Mouse (Mus musculus) CH12.LX (cell line): ENCODE results near the gene Smim13. TPM values are rescaled to one million over a fixed set of nuclear protein-coding genes. Genes with fewer than 3 reads are reported as not detected.

Source experiments
- DNase-seq: peaks from one replicate; pipeline ENCODE4 v3.0.0-alpha.2; 2013; ENCODE audit errors: extremely low read depth
- H3K27ac ChIP-seq: 2 replicates; pipeline ENCODE4 v1.5.1; 2012; ENCODE audit warnings: low read depth, mild to moderate bottlenecking, control low read depth, moderate library complexity; ENCODE audit not compliant: insufficient read depth
- H3K27me3 ChIP-seq: replicated peaks from 2 replicates; pipeline ENCODE3; 2012; ENCODE audit warnings: inconsistent platforms
- H3K36me3 ChIP-seq, 2 experiments: replicated peaks in 1 of 2; 2 replicates each; pipeline versions ENCODE3 to v1.6.1; 2012; ENCODE audit warnings: inconsistent platforms in 1 of 2, low read length in 1 of 2, mild to moderate bottlenecking in 1 of 2, mixed read lengths in 1 of 2, moderate library complexity in 1 of 2; ENCODE audit not compliant: control insufficient read depth in 1 of 2, insufficient read depth in 1 of 2
- H3K4me1 ChIP-seq, 2 experiments: 2 replicates each; pipeline ENCODE4 v1.6.1; 2012; ENCODE audit warnings: inconsistent platforms in 1 of 2, moderate library complexity in 1 of 2; ENCODE audit not compliant: insufficient read depth in 2 of 2, control insufficient read depth in 1 of 2
- H3K4me2 ChIP-seq: 2 replicates; pipeline ENCODE4 v1.6.1; 2012; ENCODE audit warnings: low read depth, mild to moderate bottlenecking, control low read depth; ENCODE audit not compliant: poor library complexity, insufficient read depth, severe bottlenecking
- H3K4me3 ChIP-seq, 3 experiments: fragments of 150-350 bp in 1 of 3; sonication (generic) in 1 of 3; replicated peaks in 1 of 3; 2 replicates each; pipeline versions ENCODE3 to v1.5.1; 2011 to 2012; ENCODE audit warnings: low read depth in 2 of 3, low read length in 2 of 3, mild to moderate bottlenecking in 2 of 3, moderate library complexity in 2 of 3, control low read depth in 1 of 3, improper control_type of control experiment in 1 of 3, inconsistent platforms in 1 of 3, mixed read lengths in 1 of 3; ENCODE audit not compliant: poor library complexity in 1 of 3
- H3K79me2 ChIP-seq: replicated peaks from 2 replicates; pipeline ENCODE4 v1.6.1; 2012; ENCODE audit warnings: mild to moderate bottlenecking, moderate library complexity; ENCODE audit not compliant: control insufficient read depth, poor library complexity, insufficient read depth, severe bottlenecking; ENCODE audit errors: extremely low read depth
- H3K9ac ChIP-seq: 2 replicates; pipeline ENCODE4 v1.6.1; 2012; ENCODE audit warnings: low read depth, mild to moderate bottlenecking, control low read depth, moderate library complexity; ENCODE audit not compliant: insufficient read depth
- H3K9me3 ChIP-seq: replicated peaks from 2 replicates; pipeline ENCODE3; 2012; ENCODE audit warnings: low read length, inconsistent platforms, mixed read lengths
- CTCF ChIP-seq, 2 experiments: IDR thresholded peaks in 1 of 2; conservative IDR thresholded peaks in 1 of 2; 2 replicates each; pipeline ENCODE4 v1.5.1; 2011 to 2012; ENCODE audit warnings: low read depth in 2 of 2, low read length in 2 of 2, improper control_type of control experiment in 1 of 2, inconsistent platforms in 1 of 2, mild to moderate bottlenecking in 1 of 2, moderate library complexity in 1 of 2
- E2F4 ChIP-seq: IDR thresholded peaks from 2 replicates; pipeline ENCODE4 v1.6.1; 2011; ENCODE audit warnings: low read depth, low read length, improper control_type of control experiment; ENCODE audit not compliant: insufficient replicate concordance
- EP300 ChIP-seq: IDR thresholded peaks from 2 replicates; pipeline ENCODE4 v1.6.1; 2011; ENCODE audit warnings: low read length, improper control_type of control experiment
- GABPA ChIP-seq: IDR thresholded peaks from 2 replicates; pipeline ENCODE4 v1.6.1; 2012; ENCODE audit warnings: low read depth, low read length, improper control_type of control experiment, inconsistent platforms; ENCODE audit not compliant: insufficient replicate concordance
- HCFC1 ChIP-seq: IDR thresholded peaks from 2 replicates; pipeline ENCODE4 v1.6.1; 2012; ENCODE audit warnings: low read depth, mild to moderate bottlenecking, inconsistent platforms, low read length, improper control_type of control experiment
- IRF4 ChIP-seq: IDR thresholded peaks from 2 replicates; pipeline ENCODE4 v1.6.1; 2014; ENCODE audit warnings: low read depth, mild to moderate bottlenecking, inconsistent platforms, low read length, improper control_type of control experiment
- MEF2A ChIP-seq: IDR thresholded peaks from 2 replicates; pipeline ENCODE4 v1.6.1; 2014; ENCODE audit warnings: low read depth, mild to moderate bottlenecking, inconsistent platforms, low read length, improper control_type of control experiment, borderline replicate concordance
- MYC ChIP-seq: IDR thresholded peaks from 2 replicates; pipeline ENCODE4 v1.6.1; 2011; ENCODE audit warnings: low read depth, mild to moderate bottlenecking, improper control_type of control experiment, low read length
- POLR2A ChIP-seq: IDR thresholded peaks from 2 replicates; pipeline ENCODE4 v1.6.1; 2011; ENCODE audit warnings: low read depth, mild to moderate bottlenecking, improper control_type of control experiment, low read length
- POLR2AphosphoS2 ChIP-seq: IDR thresholded peaks from 2 replicates; pipeline ENCODE4 v1.6.1; 2011; ENCODE audit warnings: low read depth, low read length, improper control_type of control experiment
- RAD21 ChIP-seq: IDR thresholded peaks from 2 replicates; pipeline ENCODE4 v1.6.1; 2011; ENCODE audit warnings: low read depth, mild to moderate bottlenecking, low read length, improper control_type of control experiment, moderate library complexity
- RCOR1 ChIP-seq: conservative IDR thresholded peaks from 2 replicates; pipeline ENCODE4 v1.6.1; 2012; ENCODE audit warnings: low read depth, mild to moderate bottlenecking, inconsistent platforms, low read length, improper control_type of control experiment
- SMC3 ChIP-seq: IDR thresholded peaks from 2 replicates; pipeline ENCODE4 v1.6.1; 2011; ENCODE audit warnings: low read depth, low read length, improper control_type of control experiment
- USF1 ChIP-seq: IDR thresholded peaks from 2 replicates; pipeline ENCODE4 v1.6.1; 2014; ENCODE audit warnings: low read depth, mild to moderate bottlenecking, inconsistent platforms, low read length, improper control_type of control experiment
- ZC3H11A ChIP-seq: IDR thresholded peaks from 2 replicates; pipeline ENCODE4 v1.6.1; 2012; ENCODE audit warnings: low read depth, mild to moderate bottlenecking, inconsistent platforms, low read length, improper control_type of control experiment
- ZKSCAN1 ChIP-seq: IDR thresholded peaks from 2 replicates; pipeline ENCODE4 v1.6.1; 2012; ENCODE audit warnings: low read depth, inconsistent platforms, low read length, improper control_type of control experiment, borderline replicate concordance
- ZMIZ1 ChIP-seq: IDR thresholded peaks from 2 replicates; pipeline ENCODE4 v1.6.1; 2012; ENCODE audit warnings: low read depth, mild to moderate bottlenecking, inconsistent platforms, low read length, improper control_type of control experiment
- dilution Hi-C: fragments of 300-500 bp; cut with MboI; formaldehyde crosslinking; loops from 2 replicates; pipeline ENCODE4 v1.14.3; 2020; ENCODE audit warnings: low sequenced_read_pairs; ENCODE audit not compliant: extremely low pct_unique_long_range_greater_than_20kb, extremely low pct_ligation_motif_present
- in situ Hi-C: fragments of 300-500 bp; cut with MboI; formaldehyde crosslinking; loops from 3 replicates; pipeline ENCODE4 v1.14.3; 2019; ENCODE audit warnings: low sequenced_read_pairs, low pct_ligation_motif_present, low pct_unique_long_range_greater_than_20kb, mixed read lengths
- polyA plus RNA-seq: library from polyadenylated mRNA; unstranded; fragments of >175 nt; gene quantifications from 2 replicates; pipeline ENCODE4 v1.2.1, GENCODE M21; 2012; ENCODE audit warnings: low read depth; ENCODE audit not compliant: insufficient read length
- total RNA-seq, 2 experiments: library from RNA; depleted of rRNA; stranded (reverse); fragments of 300-350 nt in 1 of 2; fragments of >200 nt in 1 of 2; gene quantifications; 2 replicates each; pipeline ENCODE4 v1.2.3; 2012 to 2014

The Smim13 gene
- total and polyA plus RNA-seq, 3 experiments: 4.4 to 13.4 (median 11.6) TPM

DNA sequence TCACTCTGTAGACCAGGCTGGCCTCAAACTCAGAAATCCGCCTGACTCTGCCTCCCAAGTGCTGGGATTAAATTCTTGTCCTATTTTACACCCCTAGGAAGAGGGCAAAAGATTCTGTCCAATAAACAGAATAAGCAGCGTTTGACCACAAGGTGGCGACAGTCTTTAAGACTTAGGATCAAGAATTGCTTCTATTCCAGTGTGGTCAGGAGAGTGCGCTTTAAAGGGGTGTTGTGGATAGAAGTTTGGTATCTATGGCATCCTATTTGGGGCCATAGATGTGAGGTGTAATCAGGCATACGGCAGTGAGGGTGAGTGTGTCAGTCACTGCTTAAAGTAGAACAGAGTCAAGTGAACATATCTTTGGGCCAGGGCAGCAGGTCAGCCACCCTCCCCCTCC, 33.6 kb downstream of the Smim13 start:
- H3K79me2 ChIP-seq: no peaks in the 10 kb centered on the region
- H3K4me3 ChIP-seq: no peak overlapping the region
- no peaks in the 10 kb centered on the region for H3K27me3 ChIP-seq
- DNase-seq: peak; percentile 72
- no peaks in the 10 kb centered on the region for H3K36me3 ChIP-seq
- dilution Hi-C loops: no loop called here
- in situ Hi-C loops: loop anchor here (5.0 kb wide), 2 partner anchors 284 to 354 kb away; no protein-coding TSS in a partner anchor
- TF ChIP-seq POLR2AphosphoS2: no peak
- no peak for TF ChIP-seq MYC
- TF ChIP-seq HCFC1: no peak
- TF ChIP-seq IRF4: no peak
- TF ChIP-seq GABPA: no peak
- TF ChIP-seq SMC3: peak; percentile 96
- no peak for TF ChIP-seq EP300
- peak; percentile 89 for TF ChIP-seq ZC3H11A
- TF ChIP-seq ZMIZ1: no peak
- TF ChIP-seq RAD21: peak; percentile 88
- TF ChIP-seq USF1: no peak
- peak; percentile 27 to 95; a peak in 2 of 4 replicates for TF ChIP-seq CTCF (conservative IDR thresholded peaks at IDR 0.05 in 1 of 2, IDR thresholded peaks at IDR 0.05 in 1 of 2; ENCODE audit: low read depth in 2 of 2, low read length in 2 of 2)
- TF ChIP-seq RCOR1: no peak
- H3K27ac ChIP-seq: no peak overlapping the region
- no peak overlapping the region for H3K4me2 ChIP-seq
- no peaks in the 10 kb centered on the region for H3K9me3 ChIP-seq
- no peaks in the 10 kb centered on the region for H3K4me1 ChIP-seq
- no peak overlapping the region for H3K9ac ChIP-seq

GRCm38 (mm10) chr13:41285448-41285847, 35.8 kb downstream of the Smim13 start:
- Histone ChIP-seq H3K9me3 (no peaks in the 10 kb centered on the region), H3K36me3 (no peaks in the 10 kb centered on the region), H3K4me3 (no peak overlapping the region), H3K4me2 (no peak overlapping the region), H3K27ac (no peak overlapping the region), H3K4me1 (no peaks in the 10 kb centered on the region), H3K27me3 (no peaks in the 10 kb centered on the region), H3K9ac (no peak overlapping the region), H3K79me2 (no peaks in the 10 kb centered on the region)
- no peak for TF ChIP-seq E2F4
- TF ChIP-seq MEF2A: no peak
- TF ChIP-seq POLR2A: no peak
- no peak for TF ChIP-seq ZKSCAN1
- no peak for TF ChIP-seq ZMIZ1
- no peak for DNase-seq
- in situ Hi-C loops (no loop called here), dilution Hi-C loops (no loop called here)
